Mouse (Mus musculus) CH12.LX (cell line): Measurements from ENCODE around the gene Wdr59. TPM values are rescaled to one million over a fixed set of nuclear protein-coding genes. Genes with fewer than 3 reads are reported as not detected.

ENCODE experiments used
- DNase-seq: peaks from one replicate; pipeline ENCODE4 v3.0.0-alpha.2; 2013; ENCODE audit errors: extremely low read depth
- H3K27ac ChIP-seq: 2 replicates; pipeline ENCODE4 v1.5.1; 2012; ENCODE audit warnings: low read depth, mild to moderate bottlenecking, control low read depth, moderate library complexity; ENCODE audit not compliant: insufficient read depth
- H3K27me3 ChIP-seq: replicated peaks from 2 replicates; pipeline ENCODE3; 2012; ENCODE audit warnings: inconsistent platforms
- H3K36me3 ChIP-seq, 2 experiments: replicated peaks in 1 of 2; 2 replicates each; pipeline versions ENCODE3 to v1.6.1; 2012; ENCODE audit warnings: inconsistent platforms in 1 of 2, low read length in 1 of 2, mild to moderate bottlenecking in 1 of 2, mixed read lengths in 1 of 2, moderate library complexity in 1 of 2; ENCODE audit not compliant: control insufficient read depth in 1 of 2, insufficient read depth in 1 of 2
- H3K4me1 ChIP-seq, 2 experiments: 2 replicates each; pipeline ENCODE4 v1.6.1; 2012; ENCODE audit warnings: inconsistent platforms in 1 of 2, moderate library complexity in 1 of 2; ENCODE audit not compliant: insufficient read depth in 2 of 2, control insufficient read depth in 1 of 2
- H3K4me2 ChIP-seq: 2 replicates; pipeline ENCODE4 v1.6.1; 2012; ENCODE audit warnings: low read depth, mild to moderate bottlenecking, control low read depth; ENCODE audit not compliant: poor library complexity, insufficient read depth, severe bottlenecking
- H3K4me3 ChIP-seq, 3 experiments: fragments of 150-350 bp in 1 of 3; sonication (generic) in 1 of 3; replicated peaks in 1 of 3; 2 replicates each; pipeline versions ENCODE3 to v1.5.1; 2011 to 2012; ENCODE audit warnings: low read depth in 2 of 3, low read length in 2 of 3, mild to moderate bottlenecking in 2 of 3, moderate library complexity in 2 of 3, control low read depth in 1 of 3, improper control_type of control experiment in 1 of 3, inconsistent platforms in 1 of 3, mixed read lengths in 1 of 3; ENCODE audit not compliant: poor library complexity in 1 of 3
- H3K79me2 ChIP-seq: replicated peaks from 2 replicates; pipeline ENCODE4 v1.6.1; 2012; ENCODE audit warnings: mild to moderate bottlenecking, moderate library complexity; ENCODE audit not compliant: control insufficient read depth, poor library complexity, insufficient read depth, severe bottlenecking; ENCODE audit errors: extremely low read depth
- H3K9ac ChIP-seq: 2 replicates; pipeline ENCODE4 v1.6.1; 2012; ENCODE audit warnings: low read depth, mild to moderate bottlenecking, control low read depth, moderate library complexity; ENCODE audit not compliant: insufficient read depth
- H3K9me3 ChIP-seq: replicated peaks from 2 replicates; pipeline ENCODE3; 2012; ENCODE audit warnings: low read length, inconsistent platforms, mixed read lengths
- CHD1 ChIP-seq: IDR thresholded peaks from 2 replicates; pipeline ENCODE4 v1.6.1; 2012; ENCODE audit warnings: low read depth, low read length, improper control_type of control experiment, inconsistent platforms
- CTCF ChIP-seq, 2 experiments: IDR thresholded peaks in 1 of 2; conservative IDR thresholded peaks in 1 of 2; 2 replicates each; pipeline ENCODE4 v1.5.1; 2011 to 2012; ENCODE audit warnings: low read depth in 2 of 2, low read length in 2 of 2, improper control_type of control experiment in 1 of 2, inconsistent platforms in 1 of 2, mild to moderate bottlenecking in 1 of 2, moderate library complexity in 1 of 2
- E2F4 ChIP-seq: IDR thresholded peaks from 2 replicates; pipeline ENCODE4 v1.6.1; 2011; ENCODE audit warnings: low read depth, low read length, improper control_type of control experiment; ENCODE audit not compliant: insufficient replicate concordance
- ELF1 ChIP-seq: IDR thresholded peaks from 2 replicates; pipeline ENCODE4 v1.6.1; 2014; ENCODE audit warnings: low read depth, mild to moderate bottlenecking, inconsistent platforms, low read length, improper control_type of control experiment
- EP300 ChIP-seq: IDR thresholded peaks from 2 replicates; pipeline ENCODE4 v1.6.1; 2011; ENCODE audit warnings: low read length, improper control_type of control experiment
- ETS1 ChIP-seq: conservative IDR thresholded peaks from 2 replicates; pipeline ENCODE4 v1.6.1; 2012; ENCODE audit warnings: low read depth, mild to moderate bottlenecking, inconsistent platforms, low read length, improper control_type of control experiment, moderate library complexity
- HCFC1 ChIP-seq: IDR thresholded peaks from 2 replicates; pipeline ENCODE4 v1.6.1; 2012; ENCODE audit warnings: low read depth, mild to moderate bottlenecking, inconsistent platforms, low read length, improper control_type of control experiment
- JUN ChIP-seq: IDR thresholded peaks from 2 replicates; pipeline ENCODE4 v1.6.1; 2011; ENCODE audit warnings: low read depth, mild to moderate bottlenecking, low read length, improper control_type of control experiment, moderate library complexity; ENCODE audit not compliant: insufficient read depth
- JUND ChIP-seq: conservative IDR thresholded peaks from 2 replicates; pipeline ENCODE4 v1.6.1; 2011; ENCODE audit warnings: low read depth, low read length, improper control_type of control experiment
- MAX ChIP-seq: IDR thresholded peaks from 2 replicates; pipeline ENCODE4 v1.6.1; 2011; ENCODE audit warnings: low read length, improper control_type of control experiment
- MAZ ChIP-seq: IDR thresholded peaks from 2 replicates; pipeline ENCODE4 v1.6.1; 2012; ENCODE audit warnings: low read depth, mild to moderate bottlenecking, inconsistent platforms, low read length, improper control_type of control experiment, moderate library complexity
- MEF2A ChIP-seq: IDR thresholded peaks from 2 replicates; pipeline ENCODE4 v1.6.1; 2014; ENCODE audit warnings: low read depth, mild to moderate bottlenecking, inconsistent platforms, low read length, improper control_type of control experiment, borderline replicate concordance
- MXI1 ChIP-seq: IDR thresholded peaks from 2 replicates; pipeline ENCODE4 v1.6.1; 2011; ENCODE audit warnings: mild to moderate bottlenecking, low read depth, low read length, improper control_type of control experiment
- NRF1 ChIP-seq: IDR thresholded peaks from 2 replicates; pipeline ENCODE4 v1.6.1; 2014; ENCODE audit warnings: low read depth, mild to moderate bottlenecking, inconsistent platforms, low read length, improper control_type of control experiment, moderate library complexity
- PAX5 ChIP-seq: IDR thresholded peaks from 2 replicates; pipeline ENCODE4 v1.6.1; 2012; ENCODE audit warnings: low read length, inconsistent platforms, mixed read lengths
- POLR2A ChIP-seq: IDR thresholded peaks from 2 replicates; pipeline ENCODE4 v1.6.1; 2011; ENCODE audit warnings: low read depth, mild to moderate bottlenecking, improper control_type of control experiment, low read length
- RAD21 ChIP-seq: IDR thresholded peaks from 2 replicates; pipeline ENCODE4 v1.6.1; 2011; ENCODE audit warnings: low read depth, mild to moderate bottlenecking, low read length, improper control_type of control experiment, moderate library complexity
- RCOR1 ChIP-seq: conservative IDR thresholded peaks from 2 replicates; pipeline ENCODE4 v1.6.1; 2012; ENCODE audit warnings: low read depth, mild to moderate bottlenecking, inconsistent platforms, low read length, improper control_type of control experiment
- TBP ChIP-seq: conservative IDR thresholded peaks from 2 replicates; pipeline ENCODE4 v1.6.1; 2011; ENCODE audit warnings: low read depth, low read length, improper control_type of control experiment
- UBTF ChIP-seq: IDR thresholded peaks from 2 replicates; pipeline ENCODE4 v1.6.1; 2012; ENCODE audit warnings: low read depth, mild to moderate bottlenecking, inconsistent platforms, low read length, improper control_type of control experiment, moderate library complexity
- USF1 ChIP-seq: IDR thresholded peaks from 2 replicates; pipeline ENCODE4 v1.6.1; 2014; ENCODE audit warnings: low read depth, mild to moderate bottlenecking, inconsistent platforms, low read length, improper control_type of control experiment
- USF2 ChIP-seq: conservative IDR thresholded peaks from 2 replicates; pipeline ENCODE4 v1.6.1; 2011; ENCODE audit warnings: low read depth, low read length, improper control_type of control experiment
- ZC3H11A ChIP-seq: IDR thresholded peaks from 2 replicates; pipeline ENCODE4 v1.6.1; 2012; ENCODE audit warnings: low read depth, mild to moderate bottlenecking, inconsistent platforms, low read length, improper control_type of control experiment
- ZNF384 ChIP-seq: IDR thresholded peaks from 2 replicates; pipeline ENCODE4 v1.6.1; 2012; ENCODE audit warnings: low read depth, low read length, improper control_type of control experiment, inconsistent platforms
- dilution Hi-C: fragments of 300-500 bp; cut with MboI; formaldehyde crosslinking; loops from 2 replicates; pipeline ENCODE4 v1.14.3; 2020; ENCODE audit warnings: low sequenced_read_pairs; ENCODE audit not compliant: extremely low pct_unique_long_range_greater_than_20kb, extremely low pct_ligation_motif_present
- in situ Hi-C: fragments of 300-500 bp; cut with MboI; formaldehyde crosslinking; loops from 3 replicates; pipeline ENCODE4 v1.14.3; 2019; ENCODE audit warnings: low sequenced_read_pairs, low pct_ligation_motif_present, low pct_unique_long_range_greater_than_20kb, mixed read lengths
- polyA plus RNA-seq: library from polyadenylated mRNA; unstranded; fragments of >175 nt; gene quantifications from 2 replicates; pipeline ENCODE4 v1.2.1, GENCODE M21; 2012; ENCODE audit warnings: low read depth; ENCODE audit not compliant: insufficient read length
- total RNA-seq, 2 experiments: library from RNA; depleted of rRNA; stranded (reverse); fragments of 300-350 nt in 1 of 2; fragments of >200 nt in 1 of 2; gene quantifications; 2 replicates each; pipeline ENCODE4 v1.2.3; 2012 to 2014

Wdr59 gene
- total and polyA plus RNA-seq, 3 experiments, result 6.2 to 15.6 (median 8.1) TPM

- no peaks in the 10 kb centered on the region for H3K36me3 ChIP-seq
- in situ Hi-C loops (no loop called here), dilution Hi-C loops (no loop called here)
- no peak for DNase-seq
- no peaks in the 10 kb centered on the region for H3K9me3 ChIP-seq
- 0 out of 4 replicates have a peak, but pooled peaks cover 0 to 3% of the 10 kb centered on the region in 2 experiments for H3K4me1 ChIP-seq
- no peak overlapping the region for H3K4me2 ChIP-seq
- peaks cover 71% of the 10 kb centered on the region for H3K27me3 ChIP-seq
- H3K27ac ChIP-seq, result no peak overlapping the region
- no peak overlapping the region for H3K4me3 ChIP-seq
- no peaks in the 10 kb centered on the region for H3K79me2 ChIP-seq
- no peak for TF ChIP-seq USF1
- no peak for TF ChIP-seq RAD21
- TF ChIP-seq EP300, result no peak
- TF ChIP-seq ZNF384, result no peak
- no peak for TF ChIP-seq HCFC1
- TF ChIP-seq CTCF (conservative IDR thresholded peaks at IDR 0.05 in 1 of 2, IDR thresholded peaks at IDR 0.05 in 1 of 2; ENCODE audit: low read depth in 2 of 2, low read length in 2 of 2), result no peak
- no peak for TF ChIP-seq RCOR1
- TF ChIP-seq USF2, result no peak
- no peak for TF ChIP-seq E2F4
- no peak for TF ChIP-seq MAX
- no peak overlapping the region for H3K9ac ChIP-seq
Measured at GRCm38 (mm10) chr8:111424181-111424580, 97.7 kb downstream of the Wdr59 start.

GRCm38 (mm10) chr8:111422614-111423013, 99.3 kb downstream of the Wdr59 start:
- no peak overlapping the region for H3K4me3 ChIP-seq
- H3K4me1 ChIP-seq, result peaks cover 7 to 8% of the 10 kb centered on the region in 2 experiments; a peak in 3 of 4 replicates
- DNase-seq, result no peak
- no peaks in the 10 kb centered on the region for H3K9me3 ChIP-seq
- no peaks in the 10 kb centered on the region for H3K79me2 ChIP-seq
- no peak overlapping the region for H3K27ac ChIP-seq
- peaks cover 76% of the 10 kb centered on the region for H3K27me3 ChIP-seq
- dilution Hi-C loops (no loop called here), in situ Hi-C loops (no loop called here)
- H3K4me2 ChIP-seq, result no peak overlapping the region
- H3K9ac ChIP-seq, result no peak overlapping the region
- TF ChIP-seq TBP (no peak), MEF2A (no peak), RCOR1 (no peak), CHD1 (no peak), JUN (no peak), E2F4 (no peak), JUND (no peak), ETS1 (no peak), RAD21 (no peak), MXI1 (no peak), USF1 (no peak), MAZ (no peak), NRF1 (no peak), ZC3H11A (no peak), ELF1 (no peak), UBTF (no peak), HCFC1 (no peak), POLR2A (no peak), PAX5 (no peak)
- H3K36me3 ChIP-seq, result no peaks in the 10 kb centered on the region
